Mouse (Mus musculus) forelimb bud, embryonic 11.5 days (tissue): ENCODE results near the gene Sorcs1.

Source experiments
- DNase-seq: peaks from one replicate; pipeline ENCODE4 v3.0.0-alpha.2; 2012; ENCODE audit warnings: low read depth, low spot score

The Sorcs1 gene

GRCm38 (mm10) chr19:50566306-50566705 lies 112.1 kb downstream of the Sorcs1 start:
- no peak for DNase-seq

GRCm38 (mm10) chr19:50558771-50559170 lies 119.7 kb downstream of the Sorcs1 start:
- DNase-seq, result no peak

GRCm38 (mm10) chr19:50534031-50534430 lies 144.4 kb downstream of the Sorcs1 start:
- no peak for DNase-seq

- DNase-seq, result no peak
Observed at GRCm38 (mm10) chr19:50527835-50528234, 150.6 kb downstream of the Sorcs1 start.

- DNase-seq, result no peak
Observed at GRCm38 (mm10) chr19:50526094-50526493, 152.4 kb downstream of the Sorcs1 start.

- no peak for DNase-seq
Observed at GRCm38 (mm10) chr19:50521943-50522342, 156.5 kb downstream of the Sorcs1 start.

GRCm38 (mm10) chr19:50515059-50515673 lies 163.3 kb downstream of the Sorcs1 start:
- DNase-seq, result no peak

GRCm38 (mm10) chr19:50514309-50514830 lies 164.1 kb downstream of the Sorcs1 start:
- no peak for DNase-seq

- DNase-seq, result no peak
Observed at GRCm38 (mm10) chr19:50502816-50503215, 175.6 kb downstream of the Sorcs1 start.

GRCm38 (mm10) chr19:50491121-50491520 lies 187.3 kb downstream of the Sorcs1 start:
- no peak for DNase-seq

GRCm38 (mm10) chr19:50490721-50491120 lies 187.7 kb downstream of the Sorcs1 start:
- DNase-seq, result no peak

GRCm38 (mm10) chr19:50489786-50490185 lies 188.7 kb downstream of the Sorcs1 start:
- DNase-seq, result no peak

- no peak for DNase-seq
Observed at GRCm38 (mm10) chr19:50488421-50488820, 190.0 kb downstream of the Sorcs1 start.

GRCm38 (mm10) chr19:50487768-50488167 lies 190.7 kb downstream of the Sorcs1 start:
- DNase-seq, result peak; percentile 35

- no peak for DNase-seq
Observed at GRCm38 (mm10) chr19:50486345-50486744, 192.1 kb downstream of the Sorcs1 start.

GRCm38 (mm10) chr19:50476774-50477173 lies 201.7 kb downstream of the Sorcs1 start:
- no peak for DNase-seq

- DNase-seq, result no peak
Observed at GRCm38 (mm10) chr19:50468592-50468991, 209.9 kb downstream of the Sorcs1 start.

GRCm38 (mm10) chr19:50464811-50465210 lies 213.6 kb downstream of the Sorcs1 start:
- no peak for DNase-seq

GRCm38 (mm10) chr19:50458581-50458980 lies 219.9 kb downstream of the Sorcs1 start:
- DNase-seq, result no peak

GRCm38 (mm10) chr19:50457275-50457892 lies 221.1 kb downstream of the Sorcs1 start:
- no peak for DNase-seq

- no peak for DNase-seq
Observed at GRCm38 (mm10) chr19:50441099-50441498, 237.3 kb downstream of the Sorcs1 start.

GRCm38 (mm10) chr19:50440246-50440910 lies 238.1 kb downstream of the Sorcs1 start:
- peak; percentile 12 for DNase-seq

GRCm38 (mm10) chr19:50439464-50439881 lies 239.0 kb downstream of the Sorcs1 start:
- no peak for DNase-seq
